Mouse (Mus musculus): Measurements from ENCODE around the gene Pkhd1. TPM values are rescaled to one million over a fixed set of nuclear protein-coding genes. Genes with fewer than 3 reads are reported as not detected.
"Not testable (repeated sequence)": the region's sequence is repeated elsewhere in the genome, so short reads cannot be mapped to it uniquely, and the experiment has no call there.

Gene Pkhd1
- polyA plus RNA-seq, 1 experiment from 2014 or later: 0.46 TPM

GRCm38 (mm10) chr1:20470770-20471169 is 147.1 kb downstream of the Pkhd1 start:
- H3K4me3 ChIP-seq (ENCODE audit: low read depth, low read length): no peak overlapping the region
- H3K9ac ChIP-seq (ENCODE audit: low read depth, low read length): no peak overlapping the region
- H3K4me2 ChIP-seq (ENCODE audit: low read depth, low read length): no peak overlapping the region
- H3K36me3 ChIP-seq (ENCODE audit: control insufficient read depth, insufficient read depth): no peaks in the 10 kb centered on the region
- 59% methylated on average over 11 of the region's 11 CpGs for WGBS (ENCODE audit: insufficient replicate concordance)
- no peaks in the 10 kb centered on the region for H3K4me1 ChIP-seq (ENCODE audit: control insufficient read depth, low read depth, low read length)
- no peaks in the 10 kb centered on the region for H3K9me3 ChIP-seq (replicated peaks; ENCODE audit: control insufficient read depth, low read length)
- ATAC-seq (ENCODE audit: low read depth): no peak
- no peak overlapping the region for H3K27ac ChIP-seq (ENCODE audit: low read length)
- no peaks in the 10 kb centered on the region for H3K27me3 ChIP-seq (ENCODE audit: control insufficient read depth, insufficient read depth, low read depth, low read length)

DNA sequence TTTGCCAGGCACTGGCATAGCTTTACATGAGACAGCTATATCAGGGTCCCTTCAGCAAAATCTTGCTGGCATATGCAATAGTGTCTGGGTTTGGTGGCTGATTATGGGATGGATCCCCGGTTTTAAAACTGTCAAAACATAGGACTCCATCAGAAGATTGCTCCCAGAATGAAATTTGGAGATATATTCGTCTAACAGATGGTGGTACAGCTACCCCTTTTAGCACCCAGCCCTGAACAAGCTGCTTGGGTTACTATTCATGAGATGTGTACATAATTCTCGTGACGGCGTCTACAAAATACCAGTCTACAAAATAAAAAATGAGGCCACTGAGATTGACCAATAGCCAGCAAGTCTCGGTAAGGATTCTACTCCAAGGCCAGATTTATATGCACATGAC is 147.5 kb downstream of the Pkhd1 start:
- Histone ChIP-seq H3K9ac (ENCODE audit: low read depth, low read length) (no peak overlapping the region), H3K4me1 (ENCODE audit: control insufficient read depth, low read depth, low read length) (no peaks in the 10 kb centered on the region), H3K36me3 (ENCODE audit: control insufficient read depth, insufficient read depth) (no peaks in the 10 kb centered on the region), H3K27ac (ENCODE audit: low read length) (no peak overlapping the region), H3K27me3 (ENCODE audit: control insufficient read depth, insufficient read depth, low read depth, low read length) (no peaks in the 10 kb centered on the region), H3K4me2 (ENCODE audit: low read depth, low read length) (no peak overlapping the region), H3K9me3 (replicated peaks; ENCODE audit: control insufficient read depth, low read length) (no peaks in the 10 kb centered on the region), H3K4me3 (ENCODE audit: low read depth, low read length) (no peak overlapping the region)
- 53% methylated on average over 6 of the region's 6 CpGs for WGBS (ENCODE audit: insufficient replicate concordance)
- no peak for ATAC-seq (ENCODE audit: low read depth)

DNA sequence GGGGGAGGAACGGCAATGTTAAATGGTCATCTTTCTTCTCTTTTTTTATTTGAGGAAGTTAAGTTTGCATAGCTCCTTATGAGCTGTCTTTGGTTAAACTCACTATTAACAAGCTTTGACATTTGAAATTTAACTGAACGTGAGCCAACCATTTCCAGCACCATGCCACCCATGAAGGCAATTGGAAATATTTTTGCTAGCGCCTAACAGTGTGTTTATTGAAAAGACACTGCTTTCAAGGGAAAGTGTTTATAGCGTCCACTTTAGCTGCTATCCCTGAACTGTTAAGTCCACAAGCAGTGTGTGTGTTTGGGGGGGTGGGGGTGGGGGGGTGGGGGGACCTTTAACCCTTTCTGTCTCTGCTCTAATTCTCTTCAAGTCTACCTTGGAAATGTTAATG is 151.4 kb downstream of the Pkhd1 start:
- Histone ChIP-seq H3K27ac (ENCODE audit: low read length) (no peak overlapping the region), H3K4me3 (ENCODE audit: low read depth, low read length) (no peak overlapping the region), H3K4me1 (ENCODE audit: control insufficient read depth, low read depth, low read length) (no peaks in the 10 kb centered on the region), H3K4me2 (ENCODE audit: low read depth, low read length) (no peak overlapping the region), H3K9ac (ENCODE audit: low read depth, low read length) (no peak overlapping the region), H3K9me3 (replicated peaks; ENCODE audit: control insufficient read depth, low read length) (no peaks in the 10 kb centered on the region), H3K27me3 (ENCODE audit: control insufficient read depth, insufficient read depth, low read depth, low read length) (no peaks in the 10 kb centered on the region), H3K36me3 (ENCODE audit: control insufficient read depth, insufficient read depth) (no peaks in the 10 kb centered on the region)
- no peak for ATAC-seq (ENCODE audit: low read depth)
- WGBS (ENCODE audit: insufficient replicate concordance): 40% methylated on average over 4 of the region's 4 CpGs

DNA sequence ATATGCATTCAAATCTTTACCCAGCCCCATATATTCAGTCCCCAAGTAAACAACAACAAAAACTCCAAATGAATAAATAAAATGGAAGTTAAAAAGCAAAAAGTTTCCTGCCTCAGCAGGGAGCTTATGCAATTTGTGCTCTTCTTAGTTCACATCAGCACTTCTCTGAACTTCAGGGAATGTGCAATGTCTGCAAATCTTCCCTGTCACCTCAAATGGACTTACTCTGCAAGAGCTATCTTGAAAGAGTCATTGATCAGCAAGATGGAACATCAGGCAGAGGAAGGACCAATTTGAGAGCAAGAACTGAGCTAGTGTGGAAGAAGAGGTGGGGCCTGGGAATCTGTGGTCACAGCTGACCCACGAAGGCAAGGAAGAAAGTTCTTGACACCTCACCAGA is 163.2 kb downstream of the Pkhd1 start:
- H3K27ac ChIP-seq (ENCODE audit: low read length): no peak overlapping the region
- no peak overlapping the region for H3K4me3 ChIP-seq (ENCODE audit: low read depth, low read length)
- H3K9ac ChIP-seq (ENCODE audit: low read depth, low read length): no peak overlapping the region
- no peaks in the 10 kb centered on the region for H3K36me3 ChIP-seq (ENCODE audit: control insufficient read depth, insufficient read depth)
- WGBS (ENCODE audit: insufficient replicate concordance): 45% methylated on average over 1 of the region's 1 CpGs
- no peaks in the 10 kb centered on the region for H3K27me3 ChIP-seq (ENCODE audit: control insufficient read depth, insufficient read depth, low read depth, low read length)
- no peak overlapping the region for H3K4me2 ChIP-seq (ENCODE audit: low read depth, low read length)
- ATAC-seq (ENCODE audit: low read depth): no peak
- H3K9me3 ChIP-seq (replicated peaks; ENCODE audit: control insufficient read depth, low read length): no peaks in the 10 kb centered on the region
- no peaks in the 10 kb centered on the region for H3K4me1 ChIP-seq (ENCODE audit: control insufficient read depth, low read depth, low read length)

- no peaks in the 10 kb centered on the region for H3K27me3 ChIP-seq (ENCODE audit: control insufficient read depth, insufficient read depth, low read depth, low read length)
- H3K9ac ChIP-seq (ENCODE audit: low read depth, low read length): no peak overlapping the region
- WGBS (ENCODE audit: insufficient replicate concordance): 16% methylated on average over 10 of the region's 10 CpGs
- no peaks in the 10 kb centered on the region for H3K36me3 ChIP-seq (ENCODE audit: control insufficient read depth, insufficient read depth)
- H3K4me2 ChIP-seq (ENCODE audit: low read depth, low read length): no peak overlapping the region
- no peak overlapping the region for H3K27ac ChIP-seq (ENCODE audit: low read length)
- no peaks in the 10 kb centered on the region for H3K4me1 ChIP-seq (ENCODE audit: control insufficient read depth, low read depth, low read length)
- H3K9me3 ChIP-seq (replicated peaks; ENCODE audit: control insufficient read depth, low read length): no peaks in the 10 kb centered on the region
- H3K4me3 ChIP-seq (ENCODE audit: low read depth, low read length): no peak overlapping the region
- no peak for ATAC-seq (ENCODE audit: low read depth)
Observed at GRCm38 (mm10) chr1:20450074-20450473, 167.8 kb downstream of the Pkhd1 start.

GRCm38 (mm10) chr1:20432026-20432425 is 185.8 kb downstream of the Pkhd1 start:
- WGBS (ENCODE audit: insufficient replicate concordance): 72% methylated on average over 16 of the region's 16 CpGs
- not testable (repeated sequence) for H3K4me2 ChIP-seq (ENCODE audit: low read depth, low read length); H3K9ac ChIP-seq (ENCODE audit: low read depth, low read length); H3K9me3 ChIP-seq (replicated peaks; ENCODE audit: control insufficient read depth, low read length); H3K4me3 ChIP-seq (ENCODE audit: low read depth, low read length); H3K27me3 ChIP-seq (ENCODE audit: control insufficient read depth, insufficient read depth, low read depth, low read length); ATAC-seq (ENCODE audit: low read depth); H3K4me1 ChIP-seq (ENCODE audit: control insufficient read depth, low read depth, low read length); H3K36me3 ChIP-seq (ENCODE audit: control insufficient read depth, insufficient read depth); H3K27ac ChIP-seq (ENCODE audit: low read length)

DNA sequence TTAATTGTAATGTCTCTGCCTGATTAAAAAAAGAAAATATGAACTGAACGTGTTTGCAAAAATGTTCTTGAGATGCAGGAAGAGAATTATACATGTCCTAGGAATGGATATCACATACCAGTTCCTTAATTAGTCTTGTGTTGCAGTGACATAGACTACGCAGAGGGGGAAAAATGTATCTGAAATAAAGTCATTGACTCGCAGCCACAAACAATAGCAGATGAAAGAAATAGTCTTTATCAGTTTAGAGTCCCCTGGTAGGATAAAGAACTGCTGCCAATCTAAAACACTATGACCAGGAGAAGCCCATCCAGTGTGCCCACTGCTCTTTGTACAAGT is 188.8 kb downstream of the Pkhd1 start:
- no peak overlapping the region for H3K27ac ChIP-seq (ENCODE audit: low read length)
- no peaks in the 10 kb centered on the region for H3K9me3 ChIP-seq (replicated peaks; ENCODE audit: control insufficient read depth, low read length)
- H3K9ac ChIP-seq (ENCODE audit: low read depth, low read length): no peak overlapping the region
- WGBS (ENCODE audit: insufficient replicate concordance): 58% methylated on average over 3 of the region's 3 CpGs
- H3K4me1 ChIP-seq (ENCODE audit: control insufficient read depth, low read depth, low read length): no peaks in the 10 kb centered on the region
- no peak overlapping the region for H3K4me3 ChIP-seq (ENCODE audit: low read depth, low read length)
- H3K36me3 ChIP-seq (ENCODE audit: control insufficient read depth, insufficient read depth): no peaks in the 10 kb centered on the region
- H3K27me3 ChIP-seq (ENCODE audit: control insufficient read depth, insufficient read depth, low read depth, low read length): no peaks in the 10 kb centered on the region
- no peak overlapping the region for H3K4me2 ChIP-seq (ENCODE audit: low read depth, low read length)
- ATAC-seq (ENCODE audit: low read depth): no peak

DNA sequence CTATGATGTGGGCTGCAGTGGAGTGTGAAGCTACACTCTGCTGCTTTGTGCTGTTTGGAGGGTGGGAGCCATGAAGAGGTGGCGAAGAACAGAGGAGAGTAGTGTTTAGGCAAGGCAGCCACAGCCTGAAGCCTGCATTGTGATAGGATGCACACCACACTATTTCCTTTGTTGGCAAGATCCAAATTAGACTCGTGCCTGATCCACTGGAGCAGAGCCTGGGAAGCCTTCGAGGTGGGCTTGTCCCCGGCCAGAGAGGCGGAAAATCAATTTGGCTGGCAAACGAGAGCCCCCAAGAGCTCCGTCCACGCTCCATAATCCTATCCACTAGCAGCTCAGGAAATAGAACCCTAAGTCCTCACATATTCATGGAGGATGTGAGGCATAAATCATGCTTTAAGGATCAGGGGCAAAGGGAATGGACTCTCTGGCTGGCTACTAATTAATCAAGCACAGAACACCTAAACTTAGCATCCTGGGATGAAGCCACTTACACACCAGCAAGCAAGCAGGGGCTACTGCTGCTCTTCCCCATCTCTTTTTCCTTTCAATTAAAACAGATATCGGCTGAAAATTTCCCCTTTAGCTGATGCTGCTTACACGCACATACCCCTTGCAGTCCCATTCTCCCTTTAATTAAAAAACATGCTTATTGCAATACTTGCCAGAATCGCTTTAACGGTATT is 189.4 kb downstream of the Pkhd1 start:
- H3K9ac ChIP-seq (ENCODE audit: low read depth, low read length): no peak overlapping the region
- ATAC-seq (ENCODE audit: low read depth): no peak
- no peak overlapping the region for H3K27ac ChIP-seq (ENCODE audit: low read length)
- no peaks in the 10 kb centered on the region for H3K9me3 ChIP-seq (replicated peaks; ENCODE audit: control insufficient read depth, low read length)
- H3K4me1 ChIP-seq (ENCODE audit: control insufficient read depth, low read depth, low read length): no peaks in the 10 kb centered on the region
- H3K27me3 ChIP-seq (ENCODE audit: control insufficient read depth, insufficient read depth, low read depth, low read length): no peaks in the 10 kb centered on the region
- no peaks in the 10 kb centered on the region for H3K36me3 ChIP-seq (ENCODE audit: control insufficient read depth, insufficient read depth)
- H3K4me2 ChIP-seq (ENCODE audit: low read depth, low read length): no peak overlapping the region
- WGBS (ENCODE audit: insufficient replicate concordance): 63% methylated on average over 12 of the region's 12 CpGs
- H3K4me3 ChIP-seq (ENCODE audit: low read depth, low read length): no peak overlapping the region

GRCm38 (mm10) chr1:20409411-20409967 is 208.4 kb downstream of the Pkhd1 start:
- Histone ChIP-seq H3K9me3 (replicated peaks; ENCODE audit: control insufficient read depth, low read length) (no peaks in the 10 kb centered on the region), H3K9ac (ENCODE audit: low read depth, low read length) (no peak overlapping the region)

More at GRCm38 (mm10) chr1:20409411-20409967, 208.4 kb downstream of the Pkhd1 start:
- Histone ChIP-seq H3K4me1 (ENCODE audit: control insufficient read depth, low read depth, low read length) (no peaks in the 10 kb centered on the region), H3K36me3 (ENCODE audit: control insufficient read depth, insufficient read depth) (no peaks in the 10 kb centered on the region), H3K27ac (ENCODE audit: low read length) (no peak overlapping the region), H3K4me3 (ENCODE audit: low read depth, low read length) (no peak overlapping the region), H3K27me3 (ENCODE audit: control insufficient read depth, insufficient read depth, low read depth, low read length) (no peaks in the 10 kb centered on the region), H3K4me2 (ENCODE audit: low read depth, low read length) (no peak overlapping the region)
- no peak for ATAC-seq (ENCODE audit: low read depth)
- WGBS (ENCODE audit: insufficient replicate concordance): 41% methylated on average over 5 of the region's 5 CpGs

Measured in liver, embryonic 16.5 days (tissue).